Comparison of ENCODE assay signal across 10 mouse cellular contexts in genomic region chr5:139404801-139405401, GRCm38 (mm10). TPM values are rescaled to one million over a fixed set of nuclear protein-coding genes. Genes with fewer than 3 reads are reported as not detected.
DNase-seq lines count a peak whose midpoint lies in the region; ATAC-seq lines count a peak whose summit lies in the region.
"Had no signal": no experiment of that assay in that cellular context is flagged by ENCODE, and none has a peak within 500 bp of the region (broad histone marks: within the 10 kb centered on the region; RNA-seq: fewer than 3 reads in every experiment).

Gene C130050O18Rik, plus strand, starts transcription at chr5:139405280.

- H3K9ac ChIP-seq in kidney, embryonic 16.5 days (replicated peaks; ENCODE audit: low read length): no peak within 1 kb of the TSS
- H3K9ac ChIP-seq in embryonic facial prominence, embryonic 12.5 days: no peak within 1 kb of the TSS
- peak within 1 kb of the TSS; percentile 34 for H3K9ac ChIP-seq in limb, embryonic 11.5 days (ENCODE audit: low read length)

- H3K27me3 ChIP-seq in kidney, embryonic 16.5 days (ENCODE audit: insufficient read depth, low read length): no peaks in the 10 kb centered on the region
- H3K27me3 ChIP-seq in embryonic facial prominence, embryonic 12.5 days: no peaks in the 10 kb centered on the region
- H3K27me3 ChIP-seq in limb, embryonic 11.5 days (ENCODE audit: control insufficient read depth, insufficient read depth, low read length): no peaks in the 10 kb centered on the region

- peaks cover 32% of the 10 kb centered on the region for H3K4me1 ChIP-seq in kidney, embryonic 16.5 days (ENCODE audit: insufficient read depth, low read length)
- H3K4me1 ChIP-seq in embryonic facial prominence, embryonic 12.5 days: peaks cover 25% of the 10 kb centered on the region; the same call in 1 of the 2 replicates
- H3K4me1 ChIP-seq in limb, embryonic 11.5 days (ENCODE audit: control insufficient read depth, insufficient read depth, low read length): peaks cover 12% of the 10 kb centered on the region; the same call in 1 of the 2 replicates

- no peak within 1 kb of the TSS for H3K4me3 ChIP-seq in kidney, embryonic 16.5 days (ENCODE audit: low read length)
- no peak within 1 kb of the TSS for H3K4me3 ChIP-seq in embryonic facial prominence, embryonic 12.5 days
- H3K4me3 ChIP-seq in limb, embryonic 11.5 days (ENCODE audit: low read depth, low read length): no peak within 1 kb of the TSS
- H3K4me3 ChIP-seq: myocyte had no signal

- H3K36me3 ChIP-seq in kidney, embryonic 16.5 days (ENCODE audit: insufficient read depth, low read length): no peaks in the 10 kb centered on the region
- no peaks in the 10 kb centered on the region for H3K36me3 ChIP-seq in embryonic facial prominence, embryonic 12.5 days
- H3K36me3 ChIP-seq in limb, embryonic 11.5 days (ENCODE audit: control insufficient read depth, insufficient read depth, low read length): no peaks in the 10 kb centered on the region

- H3K4me2 ChIP-seq in kidney, embryonic 16.5 days (replicated peaks; ENCODE audit: low read depth, low read length): no peak within 1 kb of the TSS
- H3K4me2 ChIP-seq in embryonic facial prominence, embryonic 12.5 days (replicated peaks): no peak within 1 kb of the TSS
- 0 out of 2 replicates have a peak within 1 kb of the TSS, but pooled peaks have one; percentile 10 for H3K4me2 ChIP-seq in limb, embryonic 11.5 days (ENCODE audit: low read depth, severe bottlenecking)

- no peak for ATAC-seq in kidney, embryonic 16.5 days (ENCODE audit: low FRiP score, low TSS enrichment)
- no peak for ATAC-seq in embryonic facial prominence, embryonic 12.5 days (ENCODE audit: insufficient number of reproducible peaks, insufficient read depth, low FRiP score, low TSS enrichment)
- no peak for ATAC-seq in limb, embryonic 11.5 days (ENCODE audit: insufficient number of reproducible peaks, low FRiP score, low TSS enrichment, low read depth)

- 80% methylated on average over 6 of the region's 6 CpGs for WGBS in kidney, embryonic 16.5 days
- 75% methylated on average over 6 of the region's 6 CpGs for WGBS in embryonic facial prominence, embryonic 12.5 days
- WGBS in limb, embryonic 11.5 days: 85% methylated on average over 6 of the region's 6 CpGs

- H3K27ac ChIP-seq in kidney, embryonic 16.5 days (ENCODE audit: low read length): 0 out of 2 replicates have a peak within 1 kb of the TSS, but pooled peaks have one; percentile 16
- peak within 1 kb of the TSS; percentile 5; the same call in 1 of the 2 replicates for H3K27ac ChIP-seq in embryonic facial prominence, embryonic 12.5 days
- H3K27ac ChIP-seq in limb, embryonic 11.5 days (replicated peaks; ENCODE audit: low read depth, low read length): no peak within 1 kb of the TSS

- H3K9me3 ChIP-seq in kidney, embryonic 16.5 days (ENCODE audit: low read length): no peaks in the 10 kb centered on the region
- H3K9me3 ChIP-seq in embryonic facial prominence, embryonic 12.5 days: no peaks in the 10 kb centered on the region
- no peaks in the 10 kb centered on the region for H3K9me3 ChIP-seq in limb, embryonic 11.5 days (ENCODE audit: control insufficient read depth, low read length)

- DNase-seq in kidney, postnatal 10 days: no peak
- no peak for DNase-seq in limb, embryonic 11.5 days (ENCODE audit: low spot score)
- peak; percentile 52 to 74 for DNase-seq in monocyte, adult 2 months (ENCODE audit: low read depth in 1 of 2, low spot score in 2 of 2)
- DNase-seq in adrenal gland, adult 18-20 months (ENCODE audit: low spot score in 2 of 2): no peak
- DNase-seq in right cerebral cortex, postnatal 14 days: no peak
- no peak for DNase-seq in layer of hippocampus, adult 11-12 months (ENCODE audit: low spot score)
- DNase-seq: layer of hippocampus, postnatal 36 days had no signal

RNA-seq across cellular contexts. Expression of gene C130050O18Rik, which starts in this region (rescaled TPM):
- polyA plus RNA-seq in kidney, embryonic 16.5 days (2015; fragmentation: Nextera tagmentation; extraction: Ambion mirVana): 0.60 and 0.92 TPM in 2 replicates
- 0.77 and 1.2 TPM in 2 replicates for polyA plus RNA-seq in embryonic facial prominence, embryonic 12.5 days (2016; fragmentation: Nextera tagmentation; extraction: Ambion mirVana)
- 0.62 and 0.89 TPM in 2 replicates for polyA plus RNA-seq in limb, embryonic 11.5 days (2014; fragmentation: Nextera tagmentation; extraction: Ambion mirVana)
- under 1 TPM; 0.53 to 0.93 TPM for total RNA-seq in adrenal gland, adult 18-20 months (2021)

Comparison
In these comparisons a context has a peak if more than half of its experiments do, and no peak if none do; other contexts are left out.
1. DNase-seq: peak in monocyte, adult 2 months (2 of 2); none in kidney, postnatal 10 days (single experiment), limb, embryonic 11.5 days (single experiment), adrenal gland, adult 18-20 months (0 of 2), right cerebral cortex, postnatal 14 days (single experiment) and layer of hippocampus, adult 11-12 months (single experiment).